ENCODE assay signal across 8 mouse cellular contexts in the genomic region with DNA sequence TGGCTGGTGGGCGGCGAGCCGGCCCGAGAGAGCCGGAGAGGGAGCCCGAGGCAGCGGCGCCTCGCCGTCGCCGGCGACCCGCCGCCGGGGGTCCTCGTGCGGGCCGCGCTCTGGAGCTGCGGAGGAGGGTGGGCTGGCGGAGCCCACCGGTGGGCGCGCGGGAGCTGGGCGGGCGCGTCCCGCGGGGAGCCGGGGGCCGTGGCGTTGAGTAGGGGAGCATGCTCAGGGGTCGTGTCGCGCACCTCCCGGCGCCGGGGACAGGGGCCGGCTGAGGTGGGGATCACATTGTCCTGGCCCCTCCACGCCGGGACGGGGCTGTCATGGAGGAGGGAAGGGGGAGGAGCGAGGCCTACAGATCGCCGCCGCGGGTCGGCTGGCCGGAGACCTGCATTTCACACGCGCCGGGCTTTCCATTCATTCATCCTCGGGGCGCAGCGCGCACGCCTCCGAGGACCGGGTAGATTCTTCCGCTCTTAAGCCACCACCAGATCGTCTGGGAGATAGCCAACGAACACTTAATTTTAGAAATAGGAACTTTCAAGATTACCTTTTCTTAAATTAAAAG. TPM values are rescaled to one million over a fixed set of nuclear protein-coding genes. Genes with fewer than 3 reads are reported as not detected.
DNase-seq lines count a peak whose midpoint lies in the region; ATAC-seq and TF ChIP-seq lines count a peak whose summit lies in the region.

No protein-coding gene starts in this region.

- no peaks in the 10 kb centered on the region for H3K36me3 ChIP-seq in ES-Bruce4 (ENCODE audit: control insufficient read depth, insufficient read depth, low read length, poor library complexity, severe bottlenecking)
- no peaks in the 10 kb centered on the region for H3K36me3 ChIP-seq in forebrain, embryonic 12.5 days (replicated peaks)
- H3K36me3 ChIP-seq in heart, postnatal 0 days (replicated peaks; ENCODE audit: control insufficient read depth, insufficient read depth, low read length), result no peaks in the 10 kb centered on the region
- no peaks in the 10 kb centered on the region for H3K36me3 ChIP-seq in lung, embryonic 14.5 days (ENCODE audit: insufficient read depth)

- WGBS in forebrain, embryonic 12.5 days, result under 1% methylated on average over 62 of the region's 64 CpGs
- WGBS in heart, postnatal 0 days, result under 1% methylated on average over 48 of the region's 64 CpGs
- WGBS in lung, embryonic 14.5 days, result under 1% methylated on average over 49 of the region's 64 CpGs

- H3K9me3 ChIP-seq in ES-Bruce4 (replicated peaks; ENCODE audit: control insufficient read depth, insufficient read depth, low read length, poor library complexity, severe bottlenecking), result no peaks in the 10 kb centered on the region
- H3K9me3 ChIP-seq in forebrain, embryonic 12.5 days, result no peaks in the 10 kb centered on the region
- H3K9me3 ChIP-seq in heart, postnatal 0 days (replicated peaks; ENCODE audit: control insufficient read depth, low read length), result no peaks in the 10 kb centered on the region
- H3K9me3 ChIP-seq in lung, embryonic 14.5 days (ENCODE audit: low read depth, low read length), result no peaks in the 10 kb centered on the region

- H3K4me3 ChIP-seq in ES-Bruce4 (ENCODE audit: low read depth, low read length), result peak overlapping the region; percentile 73
- H3K4me3 ChIP-seq in forebrain, embryonic 12.5 days (replicated peaks), result peak overlapping the region; percentile 99
- peak overlapping the region; percentile 100 for H3K4me3 ChIP-seq in heart, postnatal 0 days (ENCODE audit: low read depth, low read length)
- peak overlapping the region; percentile 99 for H3K4me3 ChIP-seq in lung, embryonic 14.5 days (ENCODE audit: low read depth, low read length)

- no peaks in the 10 kb centered on the region for H3K27me3 ChIP-seq in ES-Bruce4 (ENCODE audit: control insufficient read depth, insufficient read depth, low read length, poor library complexity, severe bottlenecking)
- 0 out of 2 replicates have a peak, but pooled peaks cover 7% of the 10 kb centered on the region for H3K27me3 ChIP-seq in forebrain, embryonic 12.5 days
- no peaks in the 10 kb centered on the region for H3K27me3 ChIP-seq in heart, postnatal 0 days (ENCODE audit: control insufficient read depth, insufficient read depth, low read length)
- no peaks in the 10 kb centered on the region for H3K27me3 ChIP-seq in lung, embryonic 14.5 days (ENCODE audit: insufficient read depth, low read length)

- H3K4me2 ChIP-seq in forebrain, embryonic 12.5 days, result peak overlapping the region; percentile 67
- peak overlapping the region; percentile 93 for H3K4me2 ChIP-seq in heart, postnatal 0 days (ENCODE audit: low read depth, low read length)
- H3K4me2 ChIP-seq in lung, embryonic 14.5 days, result peak overlapping the region; percentile 85

- peak overlapping the region; percentile 99 for H3K9ac ChIP-seq in ES-Bruce4 (ENCODE audit: low read depth, poor library complexity, severe bottlenecking)
- H3K9ac ChIP-seq in forebrain, embryonic 12.5 days, result peak overlapping the region; percentile 100
- H3K9ac ChIP-seq in heart, postnatal 0 days (replicated peaks; ENCODE audit: low read depth, low read length), result peak overlapping the region; percentile 98
- peak overlapping the region; percentile 98 for H3K9ac ChIP-seq in lung, embryonic 14.5 days

- TF ChIP-seq POLR2A in ES-Bruce4 (IDR thresholded peaks at IDR 0.05; ENCODE audit: insufficient read depth, low read length), result no peak

- DNase-seq in c-Kit-positive CD71-positive TER-119-positive erythroid progenitor cells, embryonic 14.5 days (ENCODE audit: low spot score), result peak; percentile 42
- peak; percentile 78 for DNase-seq in heart, postnatal 0 days (ENCODE audit: low spot score)
- peak; percentile 69 to 83 for DNase-seq in kidney, postnatal 36 days
- DNase-seq in lung, embryonic 14.5 days, result peak; percentile 86
- peak; percentile 50 to 60 for DNase-seq in thymus, adult 18-20 months

- TF ChIP-seq CTCF in ES-Bruce4 (IDR thresholded peaks at IDR 0.05; ENCODE audit: low read depth, low read length), result no peak
- no peak for TF ChIP-seq CTCF in heart, postnatal 0 days (IDR thresholded peaks at IDR 0.05; ENCODE audit: low read depth)
- no peak for TF ChIP-seq CTCF in lung, embryonic 14.5 days (IDR thresholded peaks at IDR 0.05; ENCODE audit: low read depth)

- no peak overlapping the region for H3K27ac ChIP-seq in ES-Bruce4 (ENCODE audit: insufficient read depth, low read length)
- peak overlapping the region; percentile 97 for H3K27ac ChIP-seq in forebrain, embryonic 12.5 days
- peak overlapping the region; percentile 93 for H3K27ac ChIP-seq in heart, postnatal 0 days (ENCODE audit: low read depth)
- peak overlapping the region; percentile 93 for H3K27ac ChIP-seq in lung, embryonic 14.5 days (ENCODE audit: low read depth)

- H3K4me1 ChIP-seq in ES-Bruce4 (ENCODE audit: control insufficient read depth, insufficient read depth, low read length), result peaks cover 6% of the 10 kb centered on the region
- peaks cover 32% of the 10 kb centered on the region for H3K4me1 ChIP-seq in forebrain, embryonic 12.5 days
- H3K4me1 ChIP-seq in heart, postnatal 0 days (ENCODE audit: control insufficient read depth, insufficient read depth), result peaks cover 23% of the 10 kb centered on the region
- peaks cover 27% of the 10 kb centered on the region for H3K4me1 ChIP-seq in lung, embryonic 14.5 days (ENCODE audit: insufficient read depth)

- ATAC-seq in forebrain, embryonic 12.5 days (ENCODE audit: low FRiP score), result peak; percentile 80
- ATAC-seq in heart, postnatal 0 days (ENCODE audit: insufficient read depth, low read depth), result peak; percentile 68
- ATAC-seq in lung, embryonic 14.5 days (ENCODE audit: insufficient read depth), result peak; percentile 76
- ATAC-seq in neutrophil, adult 5-6 weeks (ENCODE audit: extremely low read depth, insufficient number of reproducible peaks, low FRiP score, poor library complexity, severe bottlenecking), result peak; percentile 35; the same call in 1 of the 2 replicates

- TF ChIP-seq EP300 in ES-Bruce4 (IDR thresholded peaks at IDR 0.05; ENCODE audit: insufficient read depth, low read depth, low read length), result no peak
- TF ChIP-seq EP300 in heart, postnatal 0 days (IDR thresholded peaks at IDR 0.05; ENCODE audit: low read depth), result no peak

RNA-seq across cellular contexts. Expression of a gene that starts 1.8 kb away (rescaled TPM):
- polyA plus RNA-seq in ES-Bruce4 (2011; ENCODE audit: insufficient read depth, insufficient read length, low read depth, missing spikeins), result 378 and 409 TPM in 2 replicates
- polyA plus RNA-seq in forebrain, embryonic 12.5 days (2016; fragmentation: Nextera tagmentation; extraction: Ambion mirVana), result 353 and 402 TPM in 2 replicates
- 36.4 and 42.1 TPM in 2 replicates for total RNA-seq in heart, postnatal 0 days (2014; rRNA removed; ENCODE audit: low replicate concordance)
- 172 and 175 TPM in 2 replicates for polyA plus RNA-seq in heart, postnatal 0 days (2015; fragmentation: Nextera tagmentation; extraction: Ambion mirVana)
- 405 and 425 TPM in 2 replicates for polyA plus RNA-seq in lung, embryonic 14.5 days (2014; fragmentation: Nextera tagmentation; extraction: Ambion mirVana)
- 66.1 and 71.6 TPM in 2 replicates for total RNA-seq in neutrophil, adult 5-6 weeks (2017)

RNA-seq across cellular contexts. Expression of a gene that starts 38.4 kb away (rescaled TPM):
- 105 TPM in 2 replicates for polyA plus RNA-seq in ES-Bruce4 (2011; ENCODE audit: insufficient read depth, insufficient read length, low read depth, missing spikeins)
- 43.8 and 47.0 TPM in 2 replicates for polyA plus RNA-seq in forebrain, embryonic 12.5 days (2016; fragmentation: Nextera tagmentation; extraction: Ambion mirVana)
- total RNA-seq in heart, postnatal 0 days (2014; rRNA removed; ENCODE audit: low replicate concordance), result 26.0 and 66.0 TPM in 2 replicates
- polyA plus RNA-seq in heart, postnatal 0 days (2015; fragmentation: Nextera tagmentation; extraction: Ambion mirVana), result 31.4 and 33.3 TPM in 2 replicates
- polyA plus RNA-seq in lung, embryonic 14.5 days (2014; fragmentation: Nextera tagmentation; extraction: Ambion mirVana), result 58.0 and 60.9 TPM in 2 replicates
- total RNA-seq in neutrophil, adult 5-6 weeks (2017), result 50.1 and 56.8 TPM in 2 replicates
